Mouse (Mus musculus) heart, postnatal 0 days (tissue): ENCODE results near the gene Elf1. TPM values are rescaled to one million over a fixed set of nuclear protein-coding genes. Genes with fewer than 3 reads are reported as not detected.
"Not testable (repeated sequence)": the region's sequence is repeated elsewhere in the genome, so short reads cannot be mapped to it uniquely, and the experiment has no call there.

Experiments used
- ATAC-seq: fragments of 200-750 bp; cut with Nextera tagmentation; 2 replicates; pipeline ENCODE4 v1.8.0; 2017; ENCODE audit warnings: low read depth, moderate number of reproducible peaks, moderate library complexity; ENCODE audit not compliant: insufficient read depth
- DNase-seq: peaks from one replicate; pipeline ENCODE4 v3.0.0-alpha.2; 2016; ENCODE audit warnings: low spot score
- H3K27ac ChIP-seq: fragments of 300-500 bp; sonication (generic); 2 replicates; pipeline ENCODE4 v1.5.1; 2014; ENCODE audit warnings: low read depth, mild to moderate bottlenecking
- H3K27me3 ChIP-seq: fragments of 300-500 bp; sonication (generic); 2 replicates; pipeline ENCODE4 v1.6.1; 2014; ENCODE audit warnings: low read length, mixed read lengths; ENCODE audit not compliant: control insufficient read depth, insufficient read depth
- H3K36me3 ChIP-seq: fragments of 300-500 bp; sonication (generic); replicated peaks from 2 replicates; pipeline ENCODE4 v1.6.1; 2014; ENCODE audit warnings: low read length, mixed read lengths; ENCODE audit not compliant: control insufficient read depth, insufficient read depth
- H3K4me1 ChIP-seq: fragments of 300-500 bp; sonication (generic); 2 replicates; pipeline ENCODE4 v1.6.1; 2014; ENCODE audit warnings: antibody characterized with exemption; ENCODE audit not compliant: control insufficient read depth, insufficient read depth
- H3K4me2 ChIP-seq: fragments of 300-500 bp; sonication (generic); 2 replicates; pipeline ENCODE4 v1.6.1; 2014; ENCODE audit warnings: low read depth, mild to moderate bottlenecking, low read length, moderate library complexity
- H3K4me3 ChIP-seq: fragments of 300-500 bp; sonication (generic); 2 replicates; pipeline ENCODE4 v1.5.1; 2014; ENCODE audit warnings: low read depth, low read length
- H3K9ac ChIP-seq: fragments of 300-500 bp; sonication (generic); replicated peaks from 2 replicates; pipeline ENCODE4 v1.6.1; 2014; ENCODE audit warnings: low read depth, low read length, mixed read lengths
- H3K9me3 ChIP-seq: fragments of 300-500 bp; sonication (generic); replicated peaks from 2 replicates; pipeline ENCODE4 v1.6.1; 2016; ENCODE audit warnings: low read length; ENCODE audit not compliant: control insufficient read depth
- CTCF ChIP-seq: IDR thresholded peaks from 2 replicates; pipeline ENCODE4 v1.5.1; 2016; ENCODE audit warnings: antibody characterized with exemption, control low read depth, low read depth
- EP300 ChIP-seq: IDR thresholded peaks from 2 replicates; pipeline ENCODE4 v1.6.1; 2016; ENCODE audit warnings: antibody characterized with exemption, low read depth
- WGBS: fragments of 180-500 bp; shearing (Covaris S2); extraction: QIAGEN DNeasy Blood & Tissue Kit; methylation state at CpG from one replicate; pipeline ENCODE4 v1.1.7; 2014; 5-methylcytosine and 5-hydroxymethylcytosine counted together
- polyA plus RNA-seq: library from polyadenylated mRNA; unstranded; fragments of >200 nt; fragmentation: Nextera tagmentation; extraction: Ambion mirVana; gene quantifications from 2 replicates; pipeline ENCODE4 v1.2.1, GENCODE M21; 2015
- total RNA-seq: library from RNA; depleted of rRNA; stranded (reverse); fragments of >200 nt; gene quantifications from 2 replicates; pipeline ENCODE4 v1.2.3, GENCODE M21; 2014; ENCODE audit warnings: low replicate concordance

Gene Elf1
- total and polyA plus RNA-seq, 2 experiments from 2014 or later = 7.4 to 11.0 TPM

DNA sequence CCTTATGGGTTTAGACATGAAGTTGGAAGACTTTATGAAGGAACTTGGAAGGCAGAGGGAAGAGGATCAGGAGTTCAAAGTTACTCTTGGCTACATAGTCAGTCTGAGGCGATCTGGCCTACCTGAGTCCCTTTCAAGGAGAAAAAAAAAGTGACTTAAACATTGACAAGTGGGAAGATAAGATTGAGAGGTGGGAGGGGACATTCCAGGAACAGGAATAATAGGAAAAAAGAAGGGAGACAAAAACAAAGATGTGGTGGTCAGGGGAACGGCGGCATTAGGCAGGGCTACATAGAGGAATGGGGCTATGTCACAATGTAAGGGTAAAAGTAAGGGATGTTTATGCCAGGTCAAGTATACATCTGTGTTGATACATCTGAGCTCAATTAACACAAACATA, 53.2 kb downstream of the Elf1 start:
- H3K4me1 ChIP-seq = peaks cover 25% of the 10 kb centered on the region
- no peaks in the 10 kb centered on the region for H3K9me3 ChIP-seq
- TF ChIP-seq CTCF (no peak), EP300 (no peak)
- no peak overlapping the region for H3K4me3 ChIP-seq
- no peaks in the 10 kb centered on the region for H3K36me3 ChIP-seq
- no peaks in the 10 kb centered on the region for H3K27me3 ChIP-seq
- no peak for ATAC-seq
- no peak overlapping the region for H3K9ac ChIP-seq
- H3K4me2 ChIP-seq = no peak overlapping the region
- WGBS = 53% methylated on average over 3 of the region's 3 CpGs
- DNase-seq = no peak
- no peak overlapping the region for H3K27ac ChIP-seq

DNA sequence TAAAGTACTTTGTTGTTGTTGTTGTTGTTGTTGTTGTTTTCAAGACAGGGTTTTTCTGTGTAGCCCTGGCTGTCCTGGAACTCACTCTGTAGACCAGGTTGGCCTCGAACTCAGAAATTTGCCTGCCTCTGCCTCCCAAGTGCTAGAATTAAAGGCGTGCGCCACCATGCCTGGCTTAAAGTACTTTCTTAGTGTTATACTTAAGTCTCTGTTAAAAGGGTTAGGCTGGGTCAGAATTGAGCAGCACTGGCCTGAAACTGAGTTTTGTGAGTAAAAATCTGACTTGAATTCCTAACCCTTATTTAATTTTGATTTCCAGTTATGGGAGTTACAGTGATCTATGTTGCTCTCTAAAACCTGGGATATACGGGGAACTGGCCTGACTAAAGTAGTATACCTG, 53.7 kb downstream of the Elf1 start:
- peaks cover 25% of the 10 kb centered on the region for H3K4me1 ChIP-seq
- not testable (repeated sequence) for H3K4me3 ChIP-seq, H3K9ac ChIP-seq, H3K27me3 ChIP-seq, H3K4me2 ChIP-seq, H3K36me3 ChIP-seq, DNase-seq, H3K9me3 ChIP-seq, ATAC-seq
- 79% methylated on average over 4 of the region's 4 CpGs for WGBS
- peak overlapping the region; percentile 43 for H3K27ac ChIP-seq

GRCm38 (mm10) chr14:79535318-79535717, 54.3 kb downstream of the Elf1 start:
- ATAC-seq = peak; percentile 60
- Histone ChIP-seq H3K4me3 (peak overlapping the region; percentile 23; the same call in 1 of the 2 replicates), H3K9me3 (no peaks in the 10 kb centered on the region), H3K27ac (peak overlapping the region; percentile 84), H3K27me3 (no peaks in the 10 kb centered on the region), H3K36me3 (no peaks in the 10 kb centered on the region), H3K4me1 (peaks cover 25% of the 10 kb centered on the region), H3K9ac (peak overlapping the region; percentile 35; the same call in 1 of the 2 replicates), H3K4me2 (peak overlapping the region; percentile 54)
- WGBS = 24% methylated on average over 10 of the region's 10 CpGs
- peak; percentile 78 for DNase-seq
- TF ChIP-seq EP300 (no peak), CTCF (no peak)

DNA sequence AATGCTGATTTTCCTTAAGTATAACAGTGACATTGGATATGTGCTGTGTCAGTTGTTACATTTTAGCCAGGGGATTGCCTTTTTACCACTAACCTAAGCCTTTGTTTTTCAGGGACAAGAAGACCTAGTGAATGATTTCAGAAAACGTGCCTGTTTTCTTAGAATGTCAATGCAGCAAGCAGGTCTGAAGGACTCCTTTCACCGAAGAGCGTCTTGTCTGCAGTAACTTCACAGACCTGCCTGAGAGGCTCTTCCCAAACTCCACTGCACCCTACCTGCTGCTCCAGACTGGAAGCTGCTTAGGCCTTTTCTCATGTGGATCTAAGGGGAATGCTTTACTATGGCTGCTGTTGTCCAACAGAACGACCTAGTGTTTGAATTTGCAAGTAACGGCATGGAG, 55.0 kb downstream of the Elf1 start:
- peak overlapping the region; percentile 19 for H3K4me3 ChIP-seq
- H3K4me1 ChIP-seq = peaks cover 25% of the 10 kb centered on the region
- H3K4me2 ChIP-seq = peak overlapping the region; percentile 54
- peak overlapping the region; percentile 35; the same call in 1 of the 2 replicates for H3K9ac ChIP-seq
- no peaks in the 10 kb centered on the region for H3K27me3 ChIP-seq
- no peaks in the 10 kb centered on the region for H3K36me3 ChIP-seq
- DNase-seq (no peak), ATAC-seq (no peak)
- 56% methylated on average over 5 of the region's 5 CpGs for WGBS
- H3K27ac ChIP-seq = peak overlapping the region; percentile 84
- no peak for TF ChIP-seq EP300
- TF ChIP-seq CTCF = no peak
- H3K9me3 ChIP-seq = no peaks in the 10 kb centered on the region

DNA sequence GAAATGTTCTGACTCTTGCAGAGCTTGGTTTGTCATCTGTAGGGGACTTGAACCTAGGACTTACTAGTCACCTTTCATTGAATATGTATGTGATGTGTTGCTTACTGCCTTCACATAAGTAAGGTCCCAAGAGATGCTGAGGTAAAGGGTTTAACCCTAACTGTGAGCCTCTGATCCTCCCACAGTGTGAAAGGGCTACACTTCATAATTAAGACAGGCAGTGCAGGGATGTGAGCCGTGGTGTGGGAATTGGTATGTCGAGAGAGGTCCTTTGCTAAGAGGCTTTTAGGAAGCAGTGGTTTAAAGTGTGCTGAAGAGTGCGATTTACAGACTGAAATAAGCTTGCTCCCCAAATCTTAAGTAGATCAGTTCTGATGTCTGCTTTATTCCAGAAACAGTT, 55.8 kb downstream of the Elf1 start:
- H3K4me2 ChIP-seq = peak overlapping the region; percentile 39; the same call in 1 of the 2 replicates
- H3K9me3 ChIP-seq = no peaks in the 10 kb centered on the region
- peaks cover 25% of the 10 kb centered on the region for H3K4me1 ChIP-seq
- ATAC-seq (no peak), DNase-seq (no peak)
- no peaks in the 10 kb centered on the region for H3K36me3 ChIP-seq
- peak overlapping the region; percentile 43; the same call in 1 of the 2 replicates for H3K27ac ChIP-seq
- TF ChIP-seq CTCF = no peak
- no peak for TF ChIP-seq EP300
- no peaks in the 10 kb centered on the region for H3K27me3 ChIP-seq
- H3K4me3 ChIP-seq = no peak overlapping the region
- no peak overlapping the region for H3K9ac ChIP-seq
- WGBS = 44% methylated on average over 3 of the region's 3 CpGs

GRCm38 (mm10) chr14:79537463-79537862, 56.5 kb downstream of the Elf1 start:
- Histone ChIP-seq H3K9ac (no peak overlapping the region), H3K4me3 (no peak overlapping the region), H3K9me3 (no peaks in the 10 kb centered on the region), H3K27me3 (no peaks in the 10 kb centered on the region), H3K36me3 (no peaks in the 10 kb centered on the region), H3K4me1 (peaks cover 25% of the 10 kb centered on the region), H3K4me2 (peak overlapping the region; percentile 39), H3K27ac (peak overlapping the region; percentile 43; the same call in 1 of the 2 replicates)
- TF ChIP-seq EP300 = no peak
- no peak for TF ChIP-seq CTCF
- 42% methylated on average over 5 of the region's 5 CpGs for WGBS
- DNase-seq = no peak
- no peak for ATAC-seq
